Mouse (Mus musculus): ENCODE results near the gene Nol9.
A peak's percentile ranks its signal among the peaks of the same experiment; 100 is the strongest.

Gene Nol9

DNA sequence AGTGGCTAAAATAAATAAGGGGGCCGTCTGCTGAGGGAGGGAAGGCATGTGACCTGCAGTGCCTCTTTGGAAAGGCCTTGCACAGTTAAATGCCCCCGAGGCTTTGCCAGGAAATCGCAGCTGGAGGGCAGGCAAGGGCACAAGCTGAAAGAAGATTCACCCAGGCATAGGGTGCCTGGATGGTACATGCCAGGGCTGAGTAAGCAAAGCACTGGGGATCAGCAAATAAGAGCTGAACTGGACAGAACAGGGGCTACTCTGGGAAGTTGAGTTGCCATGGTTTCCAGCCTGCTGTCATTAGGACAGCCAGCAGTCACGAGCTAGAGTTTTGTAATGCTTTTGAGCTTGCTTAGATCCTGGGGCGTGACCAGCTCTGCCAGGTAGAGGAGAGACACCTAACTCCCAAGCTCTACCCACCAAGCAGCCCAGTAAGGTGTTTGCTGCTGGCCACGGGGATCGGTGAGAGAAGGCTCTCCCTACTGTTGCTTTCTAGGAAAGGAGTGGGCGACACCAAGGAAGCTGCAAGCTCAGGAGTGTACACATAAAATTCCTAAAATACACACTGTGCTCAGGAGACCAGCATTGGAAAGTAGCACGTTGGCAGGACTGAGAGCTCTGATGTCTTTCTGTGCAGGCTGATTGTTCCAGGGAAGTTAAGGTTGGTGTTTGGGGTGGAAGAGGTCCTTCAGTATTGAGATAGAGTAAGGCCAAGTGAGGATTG is 23.4 kb downstream of the Nol9 start:
- DNase-seq (ENCODE audit: low spot score in 2 of 2), result no peak

DNA sequence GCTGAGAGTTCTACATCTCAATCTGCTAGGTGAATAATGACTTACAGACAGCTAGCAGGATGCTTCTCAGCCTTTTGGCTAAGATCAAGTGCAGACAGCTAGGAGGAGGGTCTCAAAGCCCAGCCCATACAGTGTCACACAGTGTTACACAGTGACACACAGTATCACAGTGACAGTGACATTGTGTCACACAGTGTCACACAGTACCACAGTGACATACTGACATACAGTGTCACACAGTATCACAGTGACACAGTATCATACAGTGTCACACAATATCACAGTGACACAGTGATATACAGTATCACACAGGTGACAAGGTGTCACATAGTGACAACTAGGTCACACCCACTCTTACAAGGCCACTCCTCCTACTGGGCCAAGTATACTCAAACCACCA is 28.2 kb downstream of the Nol9 start:
- no peak for DNase-seq (ENCODE audit: low spot score in 2 of 2)

DNA sequence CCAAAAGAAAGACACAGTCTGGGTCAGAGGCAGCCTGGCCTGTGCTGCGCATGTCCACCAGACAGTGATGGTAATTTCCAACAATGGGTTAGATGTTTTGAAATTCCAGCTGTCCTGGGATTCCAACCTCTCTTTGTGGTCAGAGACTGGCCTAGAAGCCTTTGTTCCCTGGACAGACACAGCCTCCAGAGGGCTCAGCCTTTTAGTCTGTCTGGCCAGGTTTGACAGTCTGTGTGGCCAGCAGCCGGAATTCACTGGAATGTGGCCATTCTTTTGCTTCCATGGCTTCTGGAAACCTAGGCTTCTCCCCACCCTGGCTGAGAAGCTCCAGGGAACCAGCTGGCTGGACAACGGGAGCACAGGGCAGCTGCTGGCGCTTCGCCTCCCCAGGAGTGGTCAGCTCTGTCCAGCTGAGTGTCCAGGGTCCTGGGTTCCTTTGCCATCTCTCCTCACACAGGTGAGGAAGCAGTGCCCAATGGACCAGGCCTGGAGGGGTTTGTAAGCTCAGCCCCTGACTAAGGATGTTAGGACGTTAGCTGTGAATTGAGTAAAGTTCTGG is 29.1 kb downstream of the Nol9 start:
- DNase-seq (ENCODE audit: low spot score in 2 of 2), result no peak

DNA sequence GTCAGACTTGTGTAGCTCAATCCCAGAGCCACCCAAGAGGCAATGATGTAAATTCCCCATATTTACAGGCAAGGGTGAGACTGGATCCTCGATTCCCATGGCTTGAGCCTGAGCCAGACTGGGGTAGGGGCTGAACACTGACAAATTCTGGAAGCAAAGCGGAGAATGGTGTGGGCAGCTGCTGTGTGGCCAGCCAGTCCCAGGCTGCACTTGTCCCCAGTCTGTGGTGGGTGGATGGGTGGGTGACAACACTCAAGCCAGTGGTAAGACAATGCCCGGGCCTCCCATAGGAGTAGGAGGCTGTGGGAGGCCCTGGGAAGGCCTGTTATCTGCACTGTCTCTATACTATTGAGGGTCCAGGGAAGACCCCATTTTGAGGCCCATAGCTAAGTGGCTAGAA is 30.1 kb downstream of the Nol9 start:
- no peak for DNase-seq (ENCODE audit: low spot score in 2 of 2)

DNA sequence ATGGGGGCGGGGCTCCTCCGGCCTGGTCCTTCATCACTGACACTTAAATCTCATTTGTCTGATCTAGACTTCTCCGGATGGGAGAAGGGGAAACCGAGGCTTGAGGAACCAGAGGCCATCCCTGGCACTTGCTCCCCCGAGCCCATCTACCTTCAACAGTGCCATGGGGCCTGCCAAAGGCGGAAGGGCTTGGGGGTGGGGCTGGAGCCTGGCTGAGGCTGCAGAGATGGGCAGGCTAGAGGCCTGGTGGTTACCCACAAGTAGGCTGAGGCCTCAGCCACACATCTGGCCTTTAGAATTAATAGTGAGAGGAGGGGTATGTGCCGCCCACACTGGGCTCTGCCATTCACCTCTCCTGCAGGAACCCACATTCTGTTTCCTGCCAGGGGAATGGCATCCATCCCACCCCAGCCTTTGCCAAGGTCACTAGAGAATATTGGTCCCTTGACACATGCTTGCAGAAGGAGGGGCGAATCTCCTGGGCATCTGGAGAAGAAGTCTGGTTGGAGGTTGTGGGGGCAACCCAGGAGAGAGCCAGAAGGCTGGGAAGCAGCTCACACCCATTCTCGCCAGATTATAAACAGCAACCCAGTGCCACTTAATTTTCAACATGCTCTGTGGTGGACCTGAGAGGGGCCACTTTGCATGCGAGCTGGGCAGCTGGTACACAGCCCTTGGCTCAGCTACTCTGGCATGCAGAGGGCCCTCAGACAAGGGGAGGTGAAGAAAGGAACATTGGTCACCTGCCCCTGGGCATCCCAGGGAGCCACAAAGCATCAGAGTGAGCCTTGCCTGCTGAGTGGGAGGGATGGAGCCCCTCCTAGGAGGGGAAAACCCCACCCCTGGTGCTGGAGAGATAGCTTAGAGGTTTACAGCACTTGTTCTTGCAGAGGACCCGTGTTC is 31.6 kb downstream of the Nol9 start:
- DNase-seq (ENCODE audit: low spot score in 2 of 2), result no peak

DNA sequence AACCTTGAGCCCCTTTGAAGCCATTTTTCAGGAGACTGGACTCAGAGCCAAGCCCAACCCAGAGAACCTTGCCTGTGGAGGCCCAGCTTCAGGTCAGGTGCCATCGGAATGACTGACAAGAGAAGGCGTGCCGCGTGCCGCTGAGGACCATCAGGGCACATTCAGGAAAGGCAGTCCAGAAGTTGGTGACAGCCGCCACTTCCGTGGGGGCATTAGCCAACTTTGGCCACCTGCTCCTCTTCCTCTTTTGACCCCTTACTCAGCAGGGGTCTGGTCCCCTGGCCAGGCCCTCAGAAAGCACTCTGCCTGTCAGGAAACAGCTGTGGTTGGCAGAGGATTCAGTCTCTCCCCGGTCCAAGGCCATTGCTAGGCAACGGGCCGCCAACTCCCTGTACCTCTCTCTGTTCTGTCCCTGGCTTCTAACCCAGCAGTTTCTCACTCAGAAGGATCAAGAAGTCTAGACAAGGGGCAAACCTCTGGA is 33.0 kb downstream of the Nol9 start, which contains the start of gene Plekhg5:
Gene Plekhg5, plus strand, starts transcription at position 378 of the 481 bp plus-strand sequence.
- DNase-seq (ENCODE audit: low spot score in 2 of 2), result no peak

DNA sequence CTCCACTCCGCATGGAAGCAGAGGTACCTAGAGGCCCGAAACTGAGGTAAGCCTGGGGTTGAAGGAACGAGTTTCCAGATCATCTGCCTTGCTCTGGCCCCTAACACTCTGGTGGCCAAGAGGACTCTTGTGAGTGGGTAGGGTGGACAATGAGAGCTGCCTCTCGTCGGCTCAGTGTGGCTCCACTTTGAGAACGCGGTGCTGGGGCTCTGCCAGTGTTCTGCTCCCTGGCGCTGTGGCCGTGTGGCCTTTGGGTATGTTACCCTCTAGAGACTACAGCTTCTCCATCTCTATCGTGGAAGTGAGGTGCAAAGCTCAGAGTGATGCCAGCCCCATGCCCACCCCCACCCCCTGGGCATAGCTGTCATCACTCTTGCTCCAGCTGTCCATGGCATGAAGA is 33.5 kb downstream of the Nol9 start:
- DNase-seq (ENCODE audit: low spot score in 2 of 2), result no peak

DNA sequence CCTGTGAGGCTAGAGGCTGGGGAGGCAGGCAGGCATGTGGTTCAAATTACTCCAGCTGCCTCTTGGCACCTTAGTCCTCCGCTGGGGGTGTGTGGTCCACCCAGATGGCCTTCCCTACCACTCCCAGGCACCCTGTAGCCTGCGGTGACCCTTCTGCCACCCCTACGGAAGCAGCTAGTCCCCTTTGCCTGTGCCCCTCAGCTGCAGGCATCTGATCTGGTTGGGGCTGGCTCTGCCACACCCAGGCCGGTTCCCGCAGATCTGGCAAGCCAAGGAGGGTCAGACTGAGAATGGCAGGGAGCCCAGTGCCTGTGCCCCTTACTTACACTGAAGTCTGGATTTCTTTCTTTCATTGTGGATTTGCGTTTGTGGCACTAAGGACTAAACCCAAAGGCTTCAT is 34.6 kb downstream of the Nol9 start:
- DNase-seq (ENCODE audit: low spot score in 2 of 2), result no peak

DNA sequence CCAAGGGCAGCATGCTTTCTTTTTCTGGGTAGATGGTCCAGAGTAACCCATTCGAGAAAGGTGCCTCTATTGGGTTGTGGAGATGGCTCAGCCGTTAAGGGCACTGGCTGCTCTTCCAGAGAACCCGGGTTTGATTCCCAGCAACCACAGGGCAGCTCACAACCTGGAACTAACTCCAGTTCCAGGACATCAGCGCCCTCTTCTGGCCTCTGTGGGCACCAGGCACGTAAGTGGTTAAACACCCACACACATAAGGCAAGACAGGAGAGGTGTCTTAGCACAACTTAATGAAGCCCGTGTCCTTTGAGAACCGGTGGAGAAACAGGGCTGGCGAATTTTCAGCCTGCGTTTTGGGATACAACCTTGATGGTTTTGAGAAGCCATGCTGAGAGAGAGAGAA is 35.4 kb downstream of the Nol9 start:
- DNase-seq (ENCODE audit: low spot score in 2 of 2), result no peak

DNA sequence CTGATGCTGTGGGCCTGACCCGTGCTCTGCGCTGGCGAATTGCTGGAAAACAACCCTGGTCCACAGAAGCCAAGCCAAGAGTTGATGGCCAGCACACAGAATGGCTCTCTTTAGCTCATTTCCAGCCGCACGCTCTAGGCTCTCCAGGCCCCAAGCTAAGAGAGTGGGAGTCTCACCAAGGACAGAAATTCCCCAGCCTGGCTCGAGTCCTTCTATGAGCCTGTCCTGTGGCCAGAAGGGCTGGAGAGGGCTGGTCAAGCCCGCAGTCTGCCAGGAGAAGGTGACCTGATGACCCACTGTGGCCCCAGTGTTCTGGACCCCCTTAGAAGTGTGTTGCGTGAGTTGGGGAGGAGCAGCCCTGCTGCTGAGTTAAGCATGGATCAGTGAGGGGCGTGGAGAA is 38.1 kb downstream of the Nol9 start:
- DNase-seq (ENCODE audit: low spot score in 2 of 2), result no peak

DNA sequence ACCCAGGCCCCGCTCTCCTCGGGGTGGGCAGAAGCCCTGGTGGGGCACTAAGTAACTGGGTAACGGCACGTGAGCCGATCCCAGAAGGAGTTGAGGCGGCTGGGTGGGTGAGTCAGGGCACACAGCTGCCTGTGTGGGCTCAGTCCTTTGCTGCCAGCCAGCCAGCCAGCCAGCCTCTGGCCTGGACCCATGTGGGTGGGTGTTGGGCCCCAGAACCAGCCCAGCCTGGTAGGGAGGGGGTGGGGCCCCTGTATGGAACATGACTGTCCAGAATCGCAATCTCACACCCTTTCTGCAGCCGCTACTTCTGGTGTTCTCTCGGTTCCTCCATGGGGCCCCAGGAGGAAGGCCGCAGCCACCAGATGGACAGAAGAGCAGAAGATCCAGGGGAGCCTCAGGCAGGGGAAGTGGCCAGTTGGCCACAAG is 39.0 kb downstream of the Nol9 start:
- DNase-seq (ENCODE audit: low spot score in 2 of 2), result no peak

DNA sequence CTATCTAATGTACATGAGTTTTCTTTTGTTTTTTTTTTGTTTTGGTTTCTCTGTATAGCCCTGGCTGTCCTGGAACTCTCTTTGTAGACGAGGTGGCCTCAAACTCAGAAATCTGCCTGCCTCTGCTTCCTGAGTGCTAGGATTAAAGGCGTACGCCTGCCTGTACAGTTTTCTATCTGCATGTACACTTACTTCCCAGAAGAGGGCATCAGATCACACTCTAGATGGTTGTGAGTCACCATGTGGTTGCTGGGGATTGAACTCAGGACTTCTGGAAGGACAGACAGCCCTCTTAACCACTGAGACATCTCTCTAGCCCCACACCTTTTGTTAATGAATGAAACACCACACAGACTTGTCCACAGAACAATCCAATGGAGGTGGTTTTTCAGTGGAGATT is 40.1 kb downstream of the Nol9 start:
- no peak for DNase-seq (ENCODE audit: low spot score in 2 of 2)

DNA sequence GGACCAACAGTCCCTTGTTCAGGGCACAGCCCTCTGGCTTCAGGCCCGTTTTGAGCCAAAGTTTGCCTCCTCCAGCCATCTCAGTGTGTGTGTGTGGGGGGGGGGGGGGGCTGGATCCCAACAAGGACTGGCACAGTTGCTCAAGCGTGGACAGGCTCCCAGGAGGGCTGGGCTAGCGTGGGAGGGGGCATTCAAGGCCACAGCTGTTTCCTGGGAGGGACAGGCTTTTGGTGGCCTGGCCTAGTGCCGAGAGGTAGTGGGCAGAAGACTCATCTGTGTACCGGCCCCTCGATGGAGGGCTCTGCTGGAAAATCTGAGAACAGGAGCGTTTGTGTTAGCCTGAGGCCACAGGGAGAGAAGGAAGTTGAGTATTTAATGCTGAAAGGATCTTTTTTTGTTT is 40.8 kb downstream of the Nol9 start:
- DNase-seq (ENCODE audit: low spot score in 2 of 2), result no peak

DNA sequence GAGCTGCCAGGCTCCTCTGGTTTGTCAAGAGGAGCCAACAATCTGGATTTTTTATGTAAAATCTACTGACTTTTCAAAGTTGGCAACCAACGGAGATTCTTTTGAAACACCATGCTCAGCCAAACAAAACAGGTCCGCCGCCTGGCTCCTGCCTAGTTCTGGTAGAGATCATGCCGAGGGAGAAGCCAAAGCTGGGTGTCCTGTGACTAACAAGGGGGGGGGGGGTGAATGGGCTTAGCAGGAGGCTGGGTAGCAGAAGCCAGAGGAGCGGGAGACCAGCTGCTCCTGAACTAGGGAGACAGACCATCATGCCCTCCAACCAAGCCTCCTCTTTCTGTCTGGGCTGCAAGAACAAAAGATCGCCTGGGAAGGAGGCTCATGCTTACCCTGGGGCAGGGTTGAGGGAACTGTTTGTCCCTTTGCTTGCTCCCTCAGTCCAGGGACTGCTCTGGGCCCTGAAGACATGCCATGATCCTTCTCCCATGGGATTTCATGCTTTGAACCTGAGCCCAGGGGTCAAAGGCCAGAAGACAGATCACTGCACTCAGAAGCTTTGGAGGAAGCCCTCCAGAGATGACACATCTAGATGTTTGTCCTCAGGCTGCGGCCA is 44.6 kb downstream of the Nol9 start:
- DNase-seq (ENCODE audit: low spot score in 2 of 2), result no peak

DNA sequence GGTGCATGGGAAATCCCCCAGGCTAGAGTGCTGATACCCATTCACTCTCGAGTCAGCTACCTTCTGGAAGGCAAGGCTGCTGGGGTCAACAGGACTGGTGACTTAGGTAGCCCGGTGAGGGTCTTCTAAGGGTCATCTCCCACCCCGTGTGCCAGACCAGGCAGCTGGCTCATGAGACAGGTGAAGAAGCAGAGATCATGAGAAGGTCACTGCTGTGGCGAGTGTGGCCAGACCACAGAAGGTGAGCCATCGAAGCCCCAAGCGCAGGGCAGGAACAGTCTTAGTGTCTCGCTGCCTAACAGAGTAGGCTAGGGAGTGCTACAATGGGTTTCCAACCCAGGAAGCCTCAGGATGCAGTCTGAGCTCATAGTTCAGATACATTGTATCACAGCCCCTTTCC is 45.5 kb downstream of the Nol9 start:
- no peak for DNase-seq (ENCODE audit: low spot score in 2 of 2)

DNA sequence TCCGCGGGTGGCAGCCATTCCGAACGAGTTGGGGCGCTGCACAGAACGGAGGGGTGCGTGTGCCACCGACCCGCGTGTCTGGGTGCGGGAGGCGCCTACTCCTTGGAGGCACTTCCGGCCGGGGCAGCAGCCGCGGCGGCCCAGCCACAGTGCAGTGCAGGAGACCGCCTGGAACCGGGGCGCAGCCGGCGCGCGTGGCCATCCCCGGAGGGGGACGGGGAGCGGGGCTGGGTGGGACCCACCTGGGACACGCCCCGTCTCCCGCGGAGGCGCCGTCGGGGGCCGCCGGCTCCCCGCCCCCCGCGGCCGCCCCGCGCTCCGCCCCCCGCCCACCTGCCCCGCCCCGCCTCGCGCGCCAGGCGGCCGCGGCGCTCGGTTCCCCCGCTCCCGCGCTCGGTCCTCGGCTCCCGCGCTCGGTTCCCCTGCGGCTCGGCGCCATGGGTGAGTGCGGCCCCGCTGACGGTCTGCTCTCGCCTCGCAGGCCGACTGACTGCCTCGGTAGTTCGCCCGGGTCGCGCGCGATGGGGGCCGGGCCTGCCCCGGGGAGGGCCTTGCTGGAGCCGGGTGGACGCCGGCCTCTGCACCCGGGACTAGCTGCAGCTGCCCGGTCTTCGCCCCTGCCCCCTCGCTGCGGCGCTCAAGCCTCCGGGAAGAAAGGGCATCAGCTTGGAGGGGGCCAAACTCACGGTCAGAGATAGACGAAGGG is 47.5 kb downstream of the Nol9 start:
- DNase-seq (ENCODE audit: low spot score in 2 of 2), result peak; percentile 58 to 61

DNA sequence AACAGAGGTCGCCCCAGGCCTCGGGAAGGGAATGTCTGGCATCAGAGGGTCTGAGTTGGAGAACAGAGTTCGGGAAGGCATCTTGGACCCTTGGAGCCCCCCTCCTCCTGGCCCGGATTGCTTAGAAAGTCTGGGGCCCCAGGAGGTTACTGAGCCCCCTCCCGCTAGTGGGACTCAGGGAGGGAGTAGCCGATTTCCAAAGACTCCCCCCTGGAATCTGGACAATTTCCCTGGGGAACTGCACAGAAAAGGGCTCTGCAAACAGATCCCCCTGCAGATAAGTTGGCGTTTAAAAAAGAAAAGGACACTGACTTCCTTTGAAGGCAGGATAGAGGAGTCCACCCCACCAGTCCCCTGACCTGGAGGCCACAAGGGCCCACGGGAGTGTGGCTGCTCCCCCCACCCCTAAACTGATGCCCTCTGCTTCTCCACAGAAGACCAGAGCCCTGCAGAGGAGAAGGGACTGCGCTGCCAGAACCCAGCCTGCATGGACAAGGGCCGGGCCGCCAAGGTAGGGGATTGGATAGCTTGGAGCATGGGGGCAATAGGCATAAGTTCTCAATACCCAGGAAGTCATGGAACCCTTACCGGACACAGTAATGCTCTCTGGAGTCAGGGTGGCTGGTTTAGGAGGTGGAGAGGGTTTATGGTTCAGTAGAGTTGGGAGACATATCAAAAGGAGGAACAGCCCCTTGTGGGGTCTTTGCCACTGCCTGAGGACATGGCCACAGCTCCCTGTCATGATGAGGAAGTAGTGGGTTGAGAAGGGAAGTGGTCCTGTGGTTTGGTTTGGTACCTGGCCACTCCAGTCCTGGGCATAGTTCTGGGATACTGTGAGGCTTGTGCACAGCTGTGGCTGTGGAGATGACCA is 48.3 kb downstream of the Nol9 start:
- DNase-seq (ENCODE audit: low spot score in 2 of 2), result no peak

DNA sequence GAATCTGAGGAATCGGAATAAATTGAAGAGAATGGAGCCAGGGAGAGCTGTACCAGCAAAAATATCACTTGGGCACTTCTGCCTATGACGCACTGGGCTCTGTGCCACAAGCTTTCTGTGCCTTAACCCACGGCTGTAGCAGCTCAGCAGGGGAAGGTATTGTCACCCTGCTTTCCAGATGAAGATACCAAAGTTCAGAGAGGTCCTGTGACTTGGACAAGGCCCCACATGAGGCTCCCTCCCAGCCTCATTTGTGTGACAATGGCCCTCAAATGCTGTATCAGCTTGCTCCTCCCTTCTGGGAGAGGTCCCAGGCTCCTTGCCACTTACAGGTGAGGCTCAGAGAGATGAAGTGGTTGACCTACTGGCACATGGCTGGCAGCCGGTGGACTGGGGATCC is 49.0 kb downstream of the Nol9 start:
- DNase-seq (ENCODE audit: low spot score in 2 of 2), result no peak

DNA sequence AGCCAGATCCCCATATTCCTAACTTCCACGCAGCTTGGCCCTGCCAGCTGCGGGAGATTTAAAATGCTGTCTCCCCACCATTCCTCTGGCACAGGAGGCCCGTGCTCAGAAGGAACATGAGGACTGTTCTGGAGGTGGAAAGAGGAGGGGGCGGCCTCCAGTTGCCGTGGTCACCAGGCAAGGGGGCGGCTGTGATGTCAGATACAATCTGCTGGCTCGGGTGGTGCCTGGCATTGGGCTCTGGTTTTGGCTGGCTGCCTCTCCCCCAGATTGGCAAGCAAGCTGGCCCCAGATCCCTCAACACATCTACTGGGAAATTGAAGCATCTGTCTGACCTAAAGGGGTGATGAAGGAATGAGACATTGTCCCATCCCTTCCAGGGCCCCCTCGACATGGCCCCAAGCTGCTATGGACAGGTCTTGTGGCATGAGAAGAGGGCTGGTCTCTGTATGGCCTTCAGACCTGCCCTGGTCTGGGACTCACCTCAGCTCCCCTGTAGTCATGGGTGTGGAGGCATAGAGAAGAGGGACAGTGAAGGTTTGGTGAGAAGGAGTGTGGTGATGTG is 49.5 kb downstream of the Nol9 start:
- DNase-seq (ENCODE audit: low spot score in 2 of 2), result no peak

DNA sequence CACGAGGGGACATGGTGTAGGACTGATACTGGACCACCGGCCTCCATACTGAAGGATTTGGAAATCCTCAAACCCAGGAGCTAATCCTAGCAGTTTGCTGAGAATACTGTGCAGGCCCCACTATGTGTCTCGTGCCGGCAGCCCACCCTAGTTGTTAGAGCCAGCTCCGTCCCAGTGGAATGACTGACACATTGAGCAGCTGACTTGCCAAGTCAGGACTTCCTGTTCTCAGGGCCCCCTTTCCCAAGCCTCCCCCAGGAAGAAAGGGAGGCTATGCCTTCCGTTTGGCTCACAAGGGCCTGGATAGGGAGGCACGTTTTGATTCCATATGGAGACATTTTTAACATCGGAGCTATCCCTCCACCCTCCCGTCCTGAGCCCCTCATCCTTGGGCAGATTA is 51.1 kb downstream of the Nol9 start:
- DNase-seq (ENCODE audit: low spot score in 2 of 2), result no peak
